Mouse (Mus musculus) erythroblast, embryonic 14.5 days (primary cell): ENCODE results near the gene Cox18.

ENCODE experiments used
- GATA1 ChIP-seq: IDR thresholded peaks from 2 replicates; pipeline ENCODE4 v1.6.1; 2012; ENCODE audit warnings: low read length, inconsistent platforms, mixed read lengths
- TAL1 ChIP-seq: IDR thresholded peaks from 3 replicates; pipeline ENCODE4 v1.6.1; 2012; ENCODE audit warnings: low read length, inconsistent platforms, mixed read lengths

DNA sequence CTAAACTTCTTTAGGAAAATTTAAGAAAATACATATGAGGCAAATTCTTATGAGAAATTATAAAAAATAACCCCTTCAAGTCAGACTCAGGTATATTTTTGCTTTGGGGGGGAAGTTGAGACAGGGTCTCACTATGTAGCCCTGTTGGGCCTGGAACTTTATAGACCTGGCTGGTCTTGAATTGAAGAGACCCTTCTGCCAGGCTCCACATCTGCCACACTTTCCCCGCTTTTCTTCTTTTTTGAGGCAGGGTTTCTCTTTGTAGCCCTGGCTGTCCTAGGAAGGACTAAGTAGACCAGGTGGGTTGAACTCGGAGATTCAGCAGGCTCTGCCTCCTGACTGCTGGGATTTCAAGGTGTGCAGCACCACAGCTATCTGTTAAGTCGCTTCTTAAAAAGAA, 2.9 kb upstream of the Cox18 start:
- TF ChIP-seq GATA1 (no peak), TAL1 (no peak)
